Mouse (Mus musculus): ENCODE results near the gene Sirt4.
"Not testable (repeated sequence)": the region's sequence is repeated elsewhere in the genome, so short reads cannot be mapped to it uniquely, and the experiment has no call there.

The Sirt4 gene

DNA sequence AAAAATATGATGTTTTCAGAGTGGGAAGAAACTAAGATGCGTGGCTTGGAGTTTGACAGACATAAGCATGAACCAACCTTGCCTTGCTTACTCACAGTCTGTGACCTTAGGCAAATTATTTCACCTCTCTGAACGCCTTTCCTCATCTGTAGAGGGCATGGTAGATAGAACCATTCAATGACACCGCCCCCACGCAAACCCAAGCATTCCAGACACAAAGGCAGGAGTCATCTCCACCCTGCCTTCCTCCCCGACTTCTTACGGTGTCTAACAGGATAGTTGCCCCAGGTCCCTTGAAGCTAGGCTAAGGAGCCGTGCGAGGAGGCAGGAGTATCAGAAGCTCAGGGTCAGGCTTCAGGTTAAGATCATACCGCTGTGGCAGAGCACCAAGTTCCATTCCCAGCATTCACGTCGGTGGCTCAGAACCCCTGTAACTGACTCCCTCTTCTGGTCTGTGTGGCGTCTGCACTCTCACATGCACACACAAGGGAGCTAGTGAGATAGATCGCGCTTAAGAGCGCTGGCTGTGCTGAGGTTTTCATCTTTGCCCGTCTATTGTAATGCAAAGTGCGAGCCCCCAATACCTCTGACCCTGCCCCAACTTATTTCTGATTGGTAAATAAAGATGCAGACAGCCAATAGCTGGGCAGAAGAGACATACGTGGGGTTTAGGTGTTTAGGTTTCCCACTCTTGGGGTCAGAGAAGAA is 20.0 kb downstream of the Sirt4 start:
- DNase-seq = no peak

- no peak for DNase-seq
These were observed 25.6 kb downstream of the Sirt4 start for GRCm38 (mm10) chr5:115458918-115459317.

- DNase-seq = no peak
These were observed 28.7 kb downstream of the Sirt4 start for GRCm38 (mm10) chr5:115455838-115456237.

GRCm38 (mm10) chr5:115454422-115455090 is 30.0 kb downstream of the Sirt4 start:
- no peak for DNase-seq

- DNase-seq = no peak
These were observed 33.9 kb downstream of the Sirt4 start for GRCm38 (mm10) chr5:115450410-115451317.

GRCm38 (mm10) chr5:115449247-115449646 is 35.3 kb downstream of the Sirt4 start:
- DNase-seq = no peak

DNA sequence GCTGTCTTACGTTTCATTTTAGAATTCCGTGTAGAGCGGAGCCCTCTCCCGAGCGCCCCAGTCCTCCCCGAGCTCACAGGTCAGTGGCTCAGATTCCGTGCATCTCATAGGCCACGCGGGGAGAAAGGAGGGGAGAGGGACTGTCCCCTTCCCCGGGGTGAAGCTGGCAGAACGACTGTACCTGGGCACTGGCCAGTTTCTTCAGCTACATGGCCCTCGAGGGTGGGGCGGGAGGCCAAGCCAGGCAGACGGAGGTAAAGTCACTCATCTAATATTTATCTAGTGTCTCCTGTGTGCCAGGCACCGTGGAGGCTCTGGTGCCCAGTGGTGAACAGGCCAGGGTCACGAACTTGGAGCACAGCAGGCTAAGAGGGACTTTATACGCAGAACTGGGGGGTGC is 37.4 kb downstream of the Sirt4 start:
- DNase-seq = no peak

GRCm38 (mm10) chr5:115444130-115444529 is 40.4 kb downstream of the Sirt4 start:
- no peak for DNase-seq

DNA sequence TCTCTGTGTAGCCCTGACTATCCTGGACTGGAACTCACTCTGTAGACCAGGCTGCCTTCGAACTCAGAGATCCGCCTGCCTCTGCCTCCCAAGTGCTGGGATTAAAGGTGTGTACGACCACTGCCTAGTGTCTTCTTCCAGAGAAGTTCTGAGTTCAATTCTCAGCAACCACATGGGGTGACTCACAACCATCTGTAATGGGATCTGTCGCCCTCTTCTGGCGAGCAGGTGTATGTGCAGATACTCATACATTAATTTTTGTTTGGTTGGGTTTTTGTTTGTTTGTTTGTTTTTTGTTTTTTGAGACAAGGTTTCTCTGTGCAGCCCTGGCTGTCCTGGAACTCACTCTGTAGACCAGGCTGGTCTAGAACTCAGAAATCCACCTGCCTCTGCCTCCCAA is 41.9 kb downstream of the Sirt4 start:
- DNase-seq = not testable (repeated sequence)

- DNase-seq = peak; percentile 74
These were observed 43.2 kb downstream of the Sirt4 start for GRCm38 (mm10) chr5:115441205-115441849.

DNA sequence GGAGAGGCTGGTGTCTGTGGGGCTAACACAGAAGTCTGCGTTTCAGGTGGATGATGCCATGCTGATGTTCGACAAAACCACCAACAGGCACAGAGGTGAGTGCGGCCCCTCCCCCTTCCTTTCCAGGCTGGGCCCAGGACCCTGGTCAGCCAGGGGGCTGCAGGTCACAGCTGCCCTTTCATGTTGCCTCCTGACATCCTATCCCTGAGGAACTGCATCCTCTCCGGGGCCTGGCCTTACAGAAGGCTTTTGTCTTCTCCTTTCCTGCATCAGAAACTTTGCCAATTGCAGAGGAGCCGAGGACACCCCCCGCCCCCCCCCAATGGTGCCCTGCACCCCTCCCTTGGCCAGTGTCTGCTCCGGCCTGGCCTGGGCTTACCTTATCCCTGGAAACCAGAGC is 45.9 kb downstream of the Sirt4 start:
- DNase-seq = no peak

DNA sequence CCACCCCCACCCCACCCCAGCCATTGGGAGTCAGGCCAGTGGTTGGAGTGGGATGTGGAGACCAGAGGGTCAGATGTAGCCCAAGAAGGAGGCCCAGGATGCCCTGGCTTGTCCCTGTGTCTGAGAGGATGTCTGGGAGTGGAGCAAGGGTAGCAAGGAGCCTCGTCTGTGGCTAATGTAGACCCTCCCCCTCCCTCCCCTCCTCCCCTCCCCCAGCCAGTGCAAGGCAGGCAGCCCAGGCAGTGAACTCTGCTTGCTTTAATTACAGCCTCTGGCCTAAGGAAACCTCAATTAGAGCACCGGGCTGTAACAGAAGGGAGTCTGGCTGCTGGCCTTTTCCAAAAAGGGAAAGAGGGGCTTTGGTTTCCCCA is 46.6 kb downstream of the Sirt4 start:
- DNase-seq = no peak

- no peak for DNase-seq
These were observed 47.1 kb downstream of the Sirt4 start for GRCm38 (mm10) chr5:115437242-115437944.

GRCm38 (mm10) chr5:115436421-115437124 is 48.0 kb downstream of the Sirt4 start:
- peak; percentile 94 for DNase-seq

- no peak for DNase-seq
These were observed 48.7 kb downstream of the Sirt4 start for GRCm38 (mm10) chr5:115435755-115436379.

GRCm38 (mm10) chr5:115434853-115435754 is 49.4 kb downstream of the Sirt4 start:
- DNase-seq = no peak

GRCm38 (mm10) chr5:115434280-115434852 is 50.2 kb downstream of the Sirt4 start:
- DNase-seq = no peak

GRCm38 (mm10) chr5:115433191-115433590 is 51.3 kb downstream of the Sirt4 start:
- DNase-seq = no peak

DNA sequence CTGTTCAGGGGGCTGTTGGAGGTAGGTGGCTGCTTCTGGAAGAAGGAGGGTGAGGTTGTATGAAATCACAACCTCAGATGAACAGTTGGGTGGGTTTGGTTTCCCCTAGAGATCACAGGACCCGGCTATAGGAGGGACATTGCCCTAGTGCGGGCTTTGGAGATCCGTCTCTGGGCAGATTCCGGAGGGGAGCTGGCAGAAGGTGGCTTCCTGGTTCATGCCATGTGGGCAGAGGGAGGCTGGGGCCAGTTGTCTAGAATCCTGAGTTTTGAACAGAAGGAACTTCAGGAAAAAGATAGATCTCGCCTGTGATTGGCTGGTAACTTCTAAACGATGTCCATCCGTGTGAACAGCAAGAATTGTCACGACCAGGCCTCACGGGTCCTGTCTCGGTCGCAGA is 52.1 kb downstream of the Sirt4 start:
- DNase-seq = no peak

DNA sequence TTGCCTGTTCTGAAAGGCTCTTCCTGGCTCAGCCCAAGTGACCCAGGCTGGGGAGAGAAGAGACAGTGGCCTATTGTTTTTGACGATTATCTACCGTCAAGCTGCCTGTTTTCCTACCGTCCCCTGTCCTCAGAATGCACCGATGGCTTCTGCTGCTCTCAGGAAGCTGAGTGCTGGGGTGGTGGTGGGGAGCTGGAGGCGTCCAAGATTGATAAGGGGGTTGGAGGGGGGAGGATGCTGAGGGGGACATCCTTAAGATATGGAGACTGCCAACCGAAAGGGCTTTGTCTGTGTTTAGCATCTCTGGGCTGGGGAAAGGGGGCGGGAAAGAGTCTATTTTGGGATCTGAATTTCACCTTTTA is 52.6 kb downstream of the Sirt4 start:
- DNase-seq = no peak
